Mouse (Mus musculus): ENCODE data around the gene Iqgap2.

- TF ChIP-seq CTCF (IDR thresholded peaks at IDR 0.05; ENCODE audit: extremely low read depth, insufficient read depth, low read length) (no peak), POLR2A (IDR thresholded peaks at IDR 0.05; ENCODE audit: extremely low read depth, insufficient read depth, low read length) (no peak)
Observed at GRCm38 (mm10) chr13:95665644-95666356, 225.9 kb downstream of the Iqgap2 start.

All from cortical plate, adult 2 months (tissue).